In genomic region chr9:15015223-15015956, GRCm38 (mm10) we compare ENCODE assay signal across 8 mouse cellular contexts. TPM values are rescaled to one million over a fixed set of nuclear protein-coding genes. Genes with fewer than 3 reads are reported as not detected.
DNase-seq lines count a peak whose midpoint lies in the region; ATAC-seq and TF ChIP-seq lines count a peak whose summit lies in the region.

No protein-coding gene starts in this region.

- peaks cover 65% of the 10 kb centered on the region for H3K36me3 ChIP-seq in forebrain, embryonic 10.5 days (replicated peaks)
- H3K36me3 ChIP-seq in hindbrain, embryonic 16.5 days (ENCODE audit: control insufficient read depth, insufficient read depth, low read length), result no peaks in the 10 kb centered on the region
- peaks cover 52% of the 10 kb centered on the region for H3K36me3 ChIP-seq in midbrain, embryonic 13.5 days
- peaks cover 10% of the 10 kb centered on the region; the same call in 1 of the 2 replicates for H3K36me3 ChIP-seq in small intestine, adult 2 months (ENCODE audit: control insufficient read depth, insufficient read depth, low read length)

- peak; percentile 82 for ATAC-seq in hindbrain, embryonic 16.5 days
- peak; percentile 71 for ATAC-seq in midbrain, embryonic 13.5 days

- no peaks in the 10 kb centered on the region for H3K4me1 ChIP-seq in forebrain, embryonic 10.5 days
- H3K4me1 ChIP-seq in hindbrain, embryonic 16.5 days (ENCODE audit: control insufficient read depth, insufficient read depth, low read depth, low read length), result no peaks in the 10 kb centered on the region
- no peaks in the 10 kb centered on the region for H3K4me1 ChIP-seq in midbrain, embryonic 13.5 days (replicated peaks)
- H3K4me1 ChIP-seq in small intestine, adult 2 months (ENCODE audit: control insufficient read depth, insufficient read depth, insufficient read length, low read length), result peaks cover 15% of the 10 kb centered on the region

- DNase-seq in heart, adult 8-10 months (ENCODE audit: low spot score), result peak; percentile 69
- DNase-seq in heart, adult 11 months, result no peak
- peak; percentile 57 for DNase-seq in brain, embryonic 18.5 days (ENCODE audit: low read depth, low spot score)
- DNase-seq in forebrain, embryonic 10.5 days (ENCODE audit: extremely low spot score, low spot score), result peak; percentile 69
- DNase-seq in left cerebral cortex, adult 18-20 months (ENCODE audit: low spot score in 2 of 2), result peak; percentile 82 to 85

- H3K4me3 ChIP-seq in forebrain, embryonic 10.5 days, result no peak overlapping the region
- no peak overlapping the region for H3K4me3 ChIP-seq in hindbrain, embryonic 16.5 days (ENCODE audit: low read length)
- no peak overlapping the region for H3K4me3 ChIP-seq in midbrain, embryonic 13.5 days (replicated peaks)
- H3K4me3 ChIP-seq in small intestine, adult 2 months (ENCODE audit: low read depth, low read length), result no peak overlapping the region

- TF ChIP-seq POLR2A in small intestine, adult 2 months (IDR thresholded peaks at IDR 0.05; ENCODE audit: low read depth, low read length), result no peak

- H3K9ac ChIP-seq in hindbrain, embryonic 16.5 days (ENCODE audit: low read depth, low read length), result no peak overlapping the region
- H3K9ac ChIP-seq in midbrain, embryonic 13.5 days (replicated peaks), result no peak overlapping the region

- peak; percentile 67; the same call in 1 of the 2 replicates for TF ChIP-seq CTCF in small intestine, adult 2 months (IDR thresholded peaks at IDR 0.05; ENCODE audit: extremely low read depth, insufficient read length, insufficient replicate concordance, low read depth, low read length)

- no peaks in the 10 kb centered on the region for H3K9me3 ChIP-seq in forebrain, embryonic 10.5 days
- H3K9me3 ChIP-seq in hindbrain, embryonic 16.5 days (ENCODE audit: control insufficient read depth, low read length), result no peaks in the 10 kb centered on the region
- no peaks in the 10 kb centered on the region for H3K9me3 ChIP-seq in midbrain, embryonic 13.5 days

- no peak overlapping the region for H3K27ac ChIP-seq in forebrain, embryonic 10.5 days
- H3K27ac ChIP-seq in hindbrain, embryonic 16.5 days (ENCODE audit: low read depth, low read length), result no peak overlapping the region
- no peak overlapping the region for H3K27ac ChIP-seq in midbrain, embryonic 13.5 days
- H3K27ac ChIP-seq in small intestine, adult 2 months (ENCODE audit: insufficient read depth, low read depth, low read length), result no peak overlapping the region

- no peaks in the 10 kb centered on the region for H3K27me3 ChIP-seq in forebrain, embryonic 10.5 days (ENCODE audit: poor library complexity, severe bottlenecking)
- no peaks in the 10 kb centered on the region for H3K27me3 ChIP-seq in hindbrain, embryonic 16.5 days (replicated peaks; ENCODE audit: control insufficient read depth, insufficient read depth, low read length)
- H3K27me3 ChIP-seq in midbrain, embryonic 13.5 days, result no peaks in the 10 kb centered on the region
- no peaks in the 10 kb centered on the region for H3K27me3 ChIP-seq in small intestine, adult 2 months (ENCODE audit: control insufficient read depth, insufficient read depth, low read length)

- 59% methylated on average over 7 of the region's 7 CpGs for WGBS in forebrain, embryonic 10.5 days
- WGBS in hindbrain, embryonic 16.5 days, result 59% methylated on average over 7 of the region's 7 CpGs
- 55% methylated on average over 7 of the region's 7 CpGs for WGBS in midbrain, embryonic 13.5 days
- WGBS in small intestine, adult 2 months, result 53% methylated on average over 7 of the region's 7 CpGs

- H3K4me2 ChIP-seq in hindbrain, embryonic 16.5 days (ENCODE audit: low read length), result no peak overlapping the region
- H3K4me2 ChIP-seq in midbrain, embryonic 13.5 days (replicated peaks), result no peak overlapping the region

RNA-seq across cellular contexts. Expression of gene Panx1, which starts 29.9 kb away (rescaled TPM):
- 1 to 10 TPM; 4.3 to 5.7 (median 4.4) TPM for total RNA-seq in heart, adult 8-10 months (2022)
- polyA plus RNA-seq in forebrain, embryonic 10.5 days (2016; fragmentation: Nextera tagmentation; extraction: Ambion mirVana), result 68.8 and 69.9 TPM in 2 replicates
- polyA plus RNA-seq in hindbrain, embryonic 16.5 days (2015; fragmentation: Nextera tagmentation; extraction: Ambion mirVana), result 135 and 155 TPM in 2 replicates
- 10 to 100 TPM; 26.4 to 28.6 TPM for total RNA-seq in left cerebral cortex, adult 18-20 months (2021)
- 144 and 155 TPM in 2 replicates for polyA plus RNA-seq in midbrain, embryonic 13.5 days (2015; fragmentation: Nextera tagmentation; extraction: Ambion mirVana)
- polyA plus RNA-seq in small intestine, adult 2 months (2012; rRNA removed), result 29.1 and 134 TPM in 2 replicates
